8 mouse cellular contexts compared by ENCODE assay signal in genomic region chr16:44173155-44173941, GRCm38 (mm10). TPM values are rescaled to one million over a fixed set of nuclear protein-coding genes. Genes with fewer than 3 reads are reported as not detected.
DNase-seq lines count a peak whose midpoint lies in the region; ATAC-seq and TF ChIP-seq lines count a peak whose summit lies in the region.

Usf3 (plus strand) TSS chr16:44173246.

- no peak for TF ChIP-seq CTCF in C2C12 (IDR thresholded peaks at IDR 0.05; ENCODE audit: control insufficient read depth, insufficient read depth, insufficient read length)
- no peak for TF ChIP-seq CTCF in liver, adult 2 months (IDR thresholded peaks at IDR 0.05; ENCODE audit: low read depth, low read length)
- TF ChIP-seq CTCF in midbrain, postnatal 0 days (IDR thresholded peaks at IDR 0.05), result no peak

- H3K27me3 ChIP-seq in C2C12 (ENCODE audit: control insufficient read depth, insufficient read depth, insufficient read length), result no peaks in the 10 kb centered on the region
- no peaks in the 10 kb centered on the region for H3K27me3 ChIP-seq in erythroblast, embryonic 14.5 days (ENCODE audit: control insufficient read depth)
- no peaks in the 10 kb centered on the region for H3K27me3 ChIP-seq in heart, embryonic 12.5 days (replicated peaks)
- no peaks in the 10 kb centered on the region for H3K27me3 ChIP-seq in kidney, embryonic 15.5 days
- H3K27me3 ChIP-seq in liver, adult 2 months (ENCODE audit: control insufficient read depth, insufficient read depth, low read length), result no peaks in the 10 kb centered on the region
- H3K27me3 ChIP-seq in midbrain, postnatal 0 days (ENCODE audit: insufficient read depth, low read length), result no peaks in the 10 kb centered on the region
- no peaks in the 10 kb centered on the region for H3K27me3 ChIP-seq in stomach, embryonic 14.5 days (ENCODE audit: control insufficient read depth, insufficient read depth, low read length)

- 0 out of 2 replicates have a peak, but pooled peaks have one; percentile 18 for TF ChIP-seq POLR2A in liver, adult 2 months (IDR thresholded peaks at IDR 0.05; ENCODE audit: extremely low read depth, insufficient read depth, low read length)

- peak; percentile 78 for ATAC-seq in heart, embryonic 12.5 days (ENCODE audit: insufficient number of reproducible peaks, low FRiP score)
- peak; percentile 75 for ATAC-seq in kidney, embryonic 15.5 days (replicated peaks; ENCODE audit: low FRiP score)
- ATAC-seq in midbrain, postnatal 0 days (ENCODE audit: low FRiP score), result peak; percentile 70
- ATAC-seq in stomach, embryonic 14.5 days (ENCODE audit: insufficient number of reproducible peaks, insufficient read depth, low FRiP score, low read depth), result peak; percentile 64

- DNase-seq in adrenal gland, postnatal 36 days, result peak; percentile 71 to 83
- DNase-seq in liver, adult 2 months (ENCODE audit: extremely low read depth, low read depth, low spot score), result peak; percentile 40
- peak; percentile 17 for DNase-seq in midbrain, postnatal 0 days (ENCODE audit: low spot score)

- no peaks in the 10 kb centered on the region for H3K36me3 ChIP-seq in C2C12 (ENCODE audit: control insufficient read depth, insufficient read depth)
- H3K36me3 ChIP-seq in erythroblast, embryonic 14.5 days (ENCODE audit: control insufficient read depth), result peaks cover 4% of the 10 kb centered on the region
- no peaks in the 10 kb centered on the region for H3K36me3 ChIP-seq in heart, embryonic 12.5 days
- H3K36me3 ChIP-seq in kidney, embryonic 15.5 days, result no peaks in the 10 kb centered on the region
- no peaks in the 10 kb centered on the region for H3K36me3 ChIP-seq in liver, adult 2 months (ENCODE audit: control insufficient read depth, insufficient read depth, low read length)
- no peaks in the 10 kb centered on the region for H3K36me3 ChIP-seq in midbrain, postnatal 0 days (ENCODE audit: insufficient read depth, low read length)
- no peaks in the 10 kb centered on the region for H3K36me3 ChIP-seq in stomach, embryonic 14.5 days (ENCODE audit: control insufficient read depth, insufficient read depth, low read length)

- no peaks in the 10 kb centered on the region for H3K9me3 ChIP-seq in erythroblast, embryonic 14.5 days (ENCODE audit: control insufficient read depth, low read length)
- H3K9me3 ChIP-seq in heart, embryonic 12.5 days (replicated peaks), result no peaks in the 10 kb centered on the region
- H3K9me3 ChIP-seq in kidney, embryonic 15.5 days (replicated peaks), result no peaks in the 10 kb centered on the region
- H3K9me3 ChIP-seq in midbrain, postnatal 0 days (ENCODE audit: low read length), result no peaks in the 10 kb centered on the region
- H3K9me3 ChIP-seq in stomach, embryonic 14.5 days (ENCODE audit: control insufficient read depth, low read depth, low read length), result no peaks in the 10 kb centered on the region

- peaks cover 2% of the 10 kb centered on the region for H3K79me3 ChIP-seq in C2C12 (ENCODE audit: low read depth)

- peak within 1 kb of the TSS; percentile 97 for H3K27ac ChIP-seq in heart, embryonic 12.5 days (ENCODE audit: poor library complexity, severe bottlenecking)
- H3K27ac ChIP-seq in kidney, embryonic 15.5 days, result peak within 1 kb of the TSS; percentile 96
- H3K27ac ChIP-seq in liver, adult 2 months (replicated peaks; ENCODE audit: insufficient read depth, low read depth, low read length), result peak within 1 kb of the TSS; percentile 99
- H3K27ac ChIP-seq in midbrain, postnatal 0 days (ENCODE audit: low read depth, low read length), result peak within 1 kb of the TSS; percentile 79
- H3K27ac ChIP-seq in stomach, embryonic 14.5 days (ENCODE audit: low read length), result peak within 1 kb of the TSS; percentile 93

- H3K4me3 ChIP-seq in C2C12 (ENCODE audit: insufficient read depth, poor library complexity, severe bottlenecking), result peak within 1 kb of the TSS; percentile 64
- peak within 1 kb of the TSS; percentile 73 for H3K4me3 ChIP-seq in erythroblast, embryonic 14.5 days (replicated peaks)
- peak within 1 kb of the TSS; percentile 85 for H3K4me3 ChIP-seq in heart, embryonic 12.5 days
- peak within 1 kb of the TSS; percentile 96 for H3K4me3 ChIP-seq in kidney, embryonic 15.5 days (replicated peaks)
- peak within 1 kb of the TSS; percentile 99 for H3K4me3 ChIP-seq in liver, adult 2 months (ENCODE audit: insufficient read depth, low read depth, low read length)
- H3K4me3 ChIP-seq in midbrain, postnatal 0 days (ENCODE audit: low read depth, low read length), result peak within 1 kb of the TSS; percentile 95
- peak within 1 kb of the TSS; percentile 92 for H3K4me3 ChIP-seq in stomach, embryonic 14.5 days (ENCODE audit: low read depth, low read length)

- H3K9ac ChIP-seq in heart, embryonic 12.5 days, result peak within 1 kb of the TSS; percentile 95
- peak within 1 kb of the TSS; percentile 97 for H3K9ac ChIP-seq in kidney, embryonic 15.5 days
- peak within 1 kb of the TSS; percentile 98 for H3K9ac ChIP-seq in liver, adult 2 months (ENCODE audit: low read depth, low read length)
- peak within 1 kb of the TSS; percentile 83 for H3K9ac ChIP-seq in midbrain, postnatal 0 days (replicated peaks; ENCODE audit: low read length, poor library complexity, severe bottlenecking)
- H3K9ac ChIP-seq in stomach, embryonic 14.5 days (replicated peaks; ENCODE audit: low read depth, low read length), result peak within 1 kb of the TSS; percentile 95

- H3K4me2 ChIP-seq in heart, embryonic 12.5 days, result peak within 1 kb of the TSS; percentile 75
- peak within 1 kb of the TSS; percentile 84 for H3K4me2 ChIP-seq in kidney, embryonic 15.5 days
- peak within 1 kb of the TSS; percentile 79 for H3K4me2 ChIP-seq in midbrain, postnatal 0 days (ENCODE audit: low read depth, low read length, poor library complexity, severe bottlenecking)
- peak within 1 kb of the TSS; percentile 66 for H3K4me2 ChIP-seq in stomach, embryonic 14.5 days (replicated peaks; ENCODE audit: low read depth, low read length)

- H3ac ChIP-seq in C2C12 (ENCODE audit: control insufficient read depth, insufficient read length, low read depth), result peak within 1 kb of the TSS; percentile 89

- peaks cover 57% of the 10 kb centered on the region for H3K4me1 ChIP-seq in erythroblast, embryonic 14.5 days (ENCODE audit: control insufficient read depth)
- H3K4me1 ChIP-seq in heart, embryonic 12.5 days (replicated peaks), result peaks cover 16% of the 10 kb centered on the region
- peaks cover 18% of the 10 kb centered on the region for H3K4me1 ChIP-seq in kidney, embryonic 15.5 days
- H3K4me1 ChIP-seq in liver, adult 2 months (ENCODE audit: control insufficient read depth, insufficient read depth, low read length), result peaks cover 15% of the 10 kb centered on the region
- peaks cover 8% of the 10 kb centered on the region; the same call in 1 of the 2 replicates for H3K4me1 ChIP-seq in midbrain, postnatal 0 days (ENCODE audit: insufficient read depth, low read length)
- H3K4me1 ChIP-seq in stomach, embryonic 14.5 days (ENCODE audit: control insufficient read depth, insufficient read depth, low read length), result peaks cover 13% of the 10 kb centered on the region; the same call in 1 of the 2 replicates

- H3K79me2 ChIP-seq in C2C12 (ENCODE audit: control insufficient read depth, insufficient read depth), result peaks cover 32% of the 10 kb centered on the region
- H3K79me2 ChIP-seq in liver, adult 2 months (ENCODE audit: control insufficient read depth, insufficient read depth, low read length), result peaks cover 13% of the 10 kb centered on the region; the same call in 1 of the 2 replicates

- under 1% methylated on average over 41 of the region's 77 CpGs for WGBS in heart, embryonic 12.5 days
- under 1% methylated on average over 37 of the region's 77 CpGs for WGBS in kidney, embryonic 15.5 days
- WGBS in liver, adult 2 months, result under 1% methylated on average over 44 of the region's 77 CpGs
- WGBS in midbrain, postnatal 0 days, result under 1% methylated on average over 26 of the region's 77 CpGs
- WGBS in stomach, embryonic 14.5 days, result under 1% methylated on average over 49 of the region's 77 CpGs

TF ChIP-seq in C2C12, 6 proteins besides CTCF, POLR2A, EP300 and RAD21:
- TF ChIP-seq USF1 (IDR thresholded peaks at IDR 0.05; ENCODE audit: low read depth) (no peak), MYOD1 (IDR thresholded peaks at IDR 0.05; ENCODE audit: control insufficient read depth, insufficient read length, low read depth) (no peak), FOSL1 (IDR thresholded peaks at IDR 0.05; ENCODE audit: insufficient read depth, low read length, poor library complexity, severe bottlenecking) (no peak), MYOG (IDR thresholded peaks at IDR 0.05; ENCODE audit: control insufficient read depth, extremely low read depth, insufficient read length) (no peak), MAX (IDR thresholded peaks at IDR 0.05) (no peak), CEBPB (IDR thresholded peaks at IDR 0.05; ENCODE audit: low read depth) (no peak)

RNA-seq across cellular contexts. Expression of gene Usf3, which starts in this region (rescaled TPM):
- 2.2 TPM for polyA plus RNA-seq in C2C12 (2012; fragmentation: generic; extraction: Trizol)
- total RNA-seq in adrenal gland, postnatal 36 days (2021), result 10 to 100 TPM; 22.9 to 25.6 TPM
- polyA plus RNA-seq in erythroblast, embryonic 14.5 days (2012), result 0.26 and 0.51 TPM in 2 replicates
- polyA plus RNA-seq in heart, embryonic 12.5 days (2016; fragmentation: Nextera tagmentation; extraction: Ambion mirVana), result 2.4 and 3.2 TPM in 2 replicates
- 3.0 and 3.3 TPM in 2 replicates for polyA plus RNA-seq in kidney, embryonic 15.5 days (2015; fragmentation: Nextera tagmentation; extraction: Ambion mirVana)
- 9.4 and 10.5 TPM in 2 replicates for total RNA-seq in liver, adult 2 months (2014; rRNA removed)
- polyA plus RNA-seq in liver, adult 2 months (2012; rRNA removed), result 6.7 and 6.9 TPM in 2 replicates
- total RNA-seq in midbrain, postnatal 0 days (2014; rRNA removed), result 12.0 and 14.1 TPM in 2 replicates
- 1.4 and 1.5 TPM in 2 replicates for polyA plus RNA-seq in midbrain, postnatal 0 days (2015; fragmentation: Nextera tagmentation; extraction: Ambion mirVana)
- 7.0 and 7.8 TPM in 2 replicates for polyA plus RNA-seq in stomach, embryonic 14.5 days (2014; fragmentation: Nextera tagmentation; extraction: Ambion mirVana)

Comparison
In these comparisons a context has a peak if more than half of its experiments do, and no peak if none do; other contexts are left out.
1. Peak in every context shown above with its lines: DNase-seq, ATAC-seq, H3K4me3 ChIP-seq and H3K27ac ChIP-seq.
2. DNase-seq: peak in every context shown above with its lines; median percentile 77 in adrenal gland, postnatal 36 days; 40 in liver, adult 2 months; 17 in midbrain, postnatal 0 days.